Mouse (Mus musculus) MEL (cell line): ENCODE results near the gene Olfr56.

Experiments used
- CHD2 ChIP-seq: IDR thresholded peaks from 2 replicates; pipeline ENCODE4 v1.6.1; 2011; ENCODE audit warnings: low read length, improper control_type of control experiment
- EP300 ChIP-seq, 2 experiments: IDR thresholded peaks; 2 replicates each; pipeline ENCODE4 v1.6.1; 2011; ENCODE audit warnings: improper control_type of control experiment in 2 of 2, low read length in 2 of 2, low read depth in 1 of 2, mild to moderate bottlenecking in 1 of 2
- MAFK ChIP-seq: IDR thresholded peaks from 2 replicates; pipeline ENCODE4 v1.6.1; 2011; ENCODE audit warnings: low read depth, mild to moderate bottlenecking, low read length, improper control_type of control experiment, borderline replicate concordance
- POLR2A ChIP-seq, 2 experiments: IDR thresholded peaks; 2 replicates each; pipeline ENCODE4 v1.6.1; 2011 to 2012; ENCODE audit warnings: low read length in 2 of 2, mild to moderate bottlenecking in 2 of 2, control low read depth in 1 of 2, improper control_type of control experiment in 1 of 2, low read depth in 1 of 2, moderate library complexity in 1 of 2; ENCODE audit not compliant: control insufficient read depth in 1 of 2, insufficient read depth in 1 of 2, poor library complexity in 1 of 2

DNA sequence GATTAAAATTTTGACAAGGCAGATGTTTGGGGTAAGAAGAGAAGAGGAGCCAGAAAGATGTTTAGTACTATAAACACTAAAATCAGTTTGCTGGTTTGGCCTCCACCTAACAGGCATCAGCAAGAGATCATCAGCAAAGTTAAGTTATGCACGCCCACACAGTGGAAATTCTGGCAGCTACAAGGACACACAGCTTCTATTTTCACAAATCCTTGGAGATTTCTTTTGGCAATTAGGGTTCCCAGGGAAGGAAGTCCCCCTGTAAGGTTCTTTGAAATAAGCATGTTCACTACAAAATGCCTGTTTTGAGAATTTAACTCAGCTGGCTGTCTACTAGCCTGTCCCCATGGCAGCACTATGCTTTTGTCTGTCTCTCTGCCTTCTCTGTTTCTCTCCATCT, 132.3 kb downstream of the Olfr56 start:
- TF ChIP-seq MAFK: no peak
- TF ChIP-seq CHD2: no peak
- TF ChIP-seq EP300 (IDR thresholded peaks at IDR 0.05; ENCODE audit: low read depth in 1 of 2, low read length in 2 of 2): no peak
- no peak for TF ChIP-seq POLR2A (IDR thresholded peaks at IDR 0.05; ENCODE audit: control insufficient read depth in 1 of 2, insufficient read depth in 1 of 2, low read depth in 1 of 2, low read length in 2 of 2, poor library complexity in 1 of 2)
